Mouse (Mus musculus) heart, embryonic 16.5 days (tissue): Measurements from ENCODE around the gene Atg16l2. TPM values are rescaled to one million over a fixed set of nuclear protein-coding genes. Genes with fewer than 3 reads are reported as not detected.

Source experiments
- ATAC-seq: fragments of 200-750 bp; cut with Nextera tagmentation; replicated peaks from 2 replicates; pipeline ENCODE4 v1.8.0; 2017; ENCODE audit warnings: moderate number of reproducible peaks; ENCODE audit not compliant: insufficient read depth, low FRiP score; ENCODE audit errors: extremely low read depth
- H3K27ac ChIP-seq: fragments of 300-500 bp; sonication (generic); 2 replicates; pipeline ENCODE4 v1.5.1; 2014; ENCODE audit warnings: mild to moderate bottlenecking, low read length, control low read depth, moderate library complexity
- H3K27me3 ChIP-seq: fragments of 300-500 bp; sonication (generic); 2 replicates; pipeline ENCODE4 v1.6.1; 2014; ENCODE audit warnings: low read length, mixed read lengths; ENCODE audit not compliant: control insufficient read depth, insufficient read depth
- H3K36me3 ChIP-seq: fragments of 300-500 bp; sonication (generic); 2 replicates; pipeline ENCODE4 v1.6.1; 2014; ENCODE audit not compliant: control insufficient read depth, insufficient read depth
- H3K4me1 ChIP-seq: fragments of 300-500 bp; sonication (generic); 2 replicates; pipeline ENCODE4 v1.6.1; 2014; ENCODE audit warnings: low read length, mixed read lengths; ENCODE audit not compliant: control insufficient read depth, insufficient read depth
- H3K4me2 ChIP-seq: fragments of 300-500 bp; sonication (generic); 2 replicates; pipeline ENCODE4 v1.6.1; 2014; ENCODE audit warnings: low read depth, mild to moderate bottlenecking, control low read depth, low read length
- H3K4me3 ChIP-seq: fragments of 300-500 bp; sonication (generic); 2 replicates; pipeline ENCODE4 v1.5.1; 2014; ENCODE audit warnings: mild to moderate bottlenecking, control low read depth, low read length
- H3K9ac ChIP-seq: fragments of 300-500 bp; sonication (generic); 2 replicates; pipeline ENCODE4 v1.6.1; 2014; ENCODE audit warnings: low read length, control low read depth
- H3K9me3 ChIP-seq: fragments of 300-500 bp; sonication (generic); replicated peaks from 2 replicates; pipeline ENCODE4 v1.6.1; 2016; ENCODE audit warnings: low read length; ENCODE audit not compliant: control insufficient read depth
- WGBS: fragments of 180-500 bp; shearing (Covaris S2); extraction: QIAGEN DNeasy Blood & Tissue Kit; methylation state at CpG from one replicate; pipeline ENCODE4 v1.1.7; 2014; 5-methylcytosine and 5-hydroxymethylcytosine counted together
- polyA plus RNA-seq: library from polyadenylated mRNA; unstranded; fragments of >200 nt; fragmentation: Nextera tagmentation; extraction: Ambion mirVana; gene quantifications from 2 replicates; pipeline ENCODE4 v1.2.1, GENCODE M21; 2015

The Atg16l2 gene
- polyA plus RNA-seq, 1 experiment from 2014 or later: 35.1 TPM

DNA sequence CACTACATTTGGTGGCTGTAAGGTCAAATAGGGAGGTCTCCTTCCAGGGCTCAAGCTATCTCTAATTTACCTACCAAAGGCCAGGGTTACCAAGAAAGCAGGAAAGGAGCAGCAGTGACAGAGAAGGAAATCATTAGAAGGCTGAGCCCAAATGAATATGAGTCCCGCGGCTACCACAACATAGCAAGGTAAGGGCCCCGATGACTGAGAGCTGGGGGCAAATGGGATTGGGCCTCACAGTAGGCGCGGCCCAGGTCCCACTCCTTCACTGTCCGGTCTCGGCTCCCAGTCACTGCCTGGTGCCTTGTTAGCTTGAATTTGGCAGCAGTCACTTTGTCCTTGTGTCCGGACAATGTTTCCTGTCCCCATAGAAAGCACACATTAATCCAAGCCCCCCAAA lies 10.4 kb downstream of the Atg16l2 start:
- Histone ChIP-seq H3K9me3 (no peaks in the 10 kb centered on the region), H3K36me3 (peaks cover 27% of the 10 kb centered on the region), H3K27ac (no peak overlapping the region), H3K4me1 (peaks cover 4% of the 10 kb centered on the region; the same call in 1 of the 2 replicates), H3K9ac (no peak overlapping the region), H3K4me2 (no peak overlapping the region), H3K4me3 (no peak overlapping the region), H3K27me3 (no peaks in the 10 kb centered on the region)
- ATAC-seq: no peak
- 88% methylated on average over 8 of the region's 8 CpGs for WGBS

DNA sequence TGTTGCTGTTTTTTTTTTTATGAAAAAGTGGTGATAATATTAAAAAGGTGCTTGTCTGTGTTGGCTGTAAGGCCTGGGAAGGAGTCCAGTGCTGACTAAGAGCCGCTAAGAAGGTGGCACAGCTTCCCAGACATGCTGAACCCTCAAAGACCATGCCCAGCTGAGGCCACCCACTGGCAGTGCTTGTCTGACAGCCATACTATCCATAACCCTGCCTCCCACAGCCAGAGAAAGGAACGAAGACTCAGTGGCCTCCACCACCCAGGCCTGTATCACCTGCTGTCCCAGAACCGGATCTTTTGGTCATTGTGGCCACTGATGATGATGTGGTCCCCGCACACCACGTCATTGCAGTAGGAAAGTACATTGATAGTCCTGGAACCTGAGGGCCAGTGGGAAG lies 10.8 kb downstream of the Atg16l2 start:
- 93% methylated on average over 5 of the region's 5 CpGs for WGBS
- H3K36me3 ChIP-seq: peaks cover 30% of the 10 kb centered on the region

DNA sequence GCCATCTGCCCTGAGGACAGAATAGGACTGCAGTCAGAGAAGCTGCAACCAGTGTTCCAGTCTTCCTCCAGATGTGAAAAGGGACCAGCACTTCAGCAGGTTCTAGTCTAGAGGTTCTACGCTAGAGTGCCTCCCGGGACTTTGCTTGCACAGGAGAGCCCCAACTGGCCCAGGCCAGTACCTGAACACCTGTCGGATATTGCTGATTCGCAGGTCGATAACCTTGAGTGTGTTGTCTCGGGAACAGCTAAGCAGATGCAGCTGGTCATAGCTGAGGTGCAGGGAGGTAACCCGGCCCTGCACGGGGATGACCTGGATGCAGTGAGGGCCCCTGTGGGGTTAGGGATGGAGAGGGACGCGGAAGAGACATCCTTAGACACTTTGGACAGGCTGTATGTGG lies 11.7 kb downstream of the Atg16l2 start:
- Histone ChIP-seq H3K4me3 (no peak overlapping the region), H3K9me3 (no peaks in the 10 kb centered on the region), H3K27me3 (no peaks in the 10 kb centered on the region), H3K9ac (no peak overlapping the region), H3K36me3 (peaks cover 32% of the 10 kb centered on the region), H3K4me1 (no peaks in the 10 kb centered on the region), H3K4me2 (no peak overlapping the region), H3K27ac (no peak overlapping the region)
- 93% methylated on average over 10 of the region's 10 CpGs for WGBS
- no peak for ATAC-seq

More for the DNA sequence above, 10.8 kb downstream of the Atg16l2 start:
- peaks cover under 1% of the 10 kb centered on the region; the same call in 1 of the 2 replicates for H3K4me1 ChIP-seq
- H3K4me2 ChIP-seq: no peak overlapping the region
- H3K27ac ChIP-seq: no peak overlapping the region
- no peak for ATAC-seq
- H3K4me3 ChIP-seq: no peak overlapping the region
- no peak overlapping the region for H3K9ac ChIP-seq
- no peaks in the 10 kb centered on the region for H3K27me3 ChIP-seq
- no peaks in the 10 kb centered on the region for H3K9me3 ChIP-seq

DNA sequence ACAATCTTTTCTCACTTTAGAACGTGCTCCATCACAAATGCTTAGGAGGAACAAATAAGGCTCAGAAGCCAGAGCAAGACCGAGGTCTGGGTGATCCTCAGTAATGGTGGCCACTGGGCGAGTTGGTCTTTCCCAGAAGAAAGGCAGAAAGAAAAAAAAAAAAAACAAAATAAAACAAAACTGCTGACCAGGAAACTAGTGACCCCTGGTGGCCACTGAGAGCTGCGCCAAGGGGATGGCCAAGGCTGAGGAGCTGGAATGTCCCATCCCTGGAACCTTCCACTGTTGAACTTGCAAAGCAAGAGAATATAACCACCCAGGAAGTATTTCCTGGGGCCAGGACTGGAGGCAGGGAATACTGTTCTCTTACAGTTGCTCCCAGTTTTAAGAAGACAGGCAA lies 13.6 kb downstream of the Atg16l2 start:
- WGBS: 38% methylated on average over 4 of the region's 4 CpGs

DNA sequence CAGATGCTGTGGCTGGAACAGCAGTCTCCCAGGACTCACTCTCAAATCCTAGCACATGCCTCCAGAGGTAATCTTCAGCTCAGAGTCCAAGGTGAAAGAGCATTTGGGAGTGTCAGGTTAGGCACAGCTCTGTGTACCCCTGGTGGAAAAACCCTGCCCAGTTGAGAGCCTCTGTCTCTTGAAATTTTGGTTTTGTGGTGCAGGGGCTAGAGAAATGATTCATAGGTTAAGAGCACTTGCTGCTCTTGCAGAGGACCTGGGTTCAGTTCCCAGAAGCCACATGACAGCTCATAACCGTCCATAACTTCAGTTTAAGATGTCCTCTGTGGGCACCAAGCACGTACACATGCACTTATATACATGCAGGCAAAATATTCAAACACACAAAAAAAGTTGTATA lies 14.2 kb downstream of the Atg16l2 start:
- peaks cover 33% of the 10 kb centered on the region for H3K36me3 ChIP-seq
- 75% methylated on average over 2 of the region's 2 CpGs for WGBS

More for the DNA sequence above, 13.6 kb downstream of the Atg16l2 start:
- Histone ChIP-seq H3K36me3 (peaks cover 30% of the 10 kb centered on the region), H3K27ac (no peak overlapping the region), H3K27me3 (no peaks in the 10 kb centered on the region), H3K4me3 (no peak overlapping the region), H3K4me2 (no peak overlapping the region), H3K9ac (no peak overlapping the region), H3K4me1 (no peaks in the 10 kb centered on the region), H3K9me3 (no peaks in the 10 kb centered on the region)
- no peak for ATAC-seq

DNA sequence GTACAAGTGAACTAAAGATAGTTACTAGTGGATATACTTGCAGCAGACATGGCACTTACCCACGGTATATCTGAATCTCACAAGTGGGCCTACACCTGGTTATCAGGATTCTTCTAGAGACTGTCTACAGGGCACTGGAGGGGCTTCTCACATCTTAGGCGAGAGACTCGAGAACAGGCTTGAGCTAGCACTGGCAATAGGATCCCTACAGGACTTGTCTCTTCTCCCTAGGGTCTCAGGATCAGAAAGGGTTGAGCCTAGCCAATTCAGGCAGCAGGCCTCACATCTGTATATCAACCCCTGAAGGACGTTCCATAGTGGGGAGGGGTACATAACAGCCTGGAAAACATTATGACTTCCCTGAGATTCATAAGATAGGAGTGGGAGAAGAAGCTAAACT lies 15.2 kb downstream of the Atg16l2 start:
- Histone ChIP-seq H3K4me1 (no peaks in the 10 kb centered on the region), H3K27me3 (no peaks in the 10 kb centered on the region), H3K9ac (no peak overlapping the region), H3K36me3 (peaks cover 40% of the 10 kb centered on the region), H3K4me3 (no peak overlapping the region), H3K4me2 (no peak overlapping the region), H3K9me3 (no peaks in the 10 kb centered on the region), H3K27ac (no peak overlapping the region)
- WGBS: 61% methylated on average over 4 of the region's 4 CpGs
- ATAC-seq: no peak

More for the DNA sequence above, 14.2 kb downstream of the Atg16l2 start:
- no peaks in the 10 kb centered on the region for H3K9me3 ChIP-seq
- no peak overlapping the region for H3K9ac ChIP-seq
- H3K4me2 ChIP-seq: no peak overlapping the region
- H3K27me3 ChIP-seq: no peaks in the 10 kb centered on the region
- H3K4me3 ChIP-seq: no peak overlapping the region
- ATAC-seq: no peak
- no peaks in the 10 kb centered on the region for H3K4me1 ChIP-seq
- H3K27ac ChIP-seq: no peak overlapping the region

DNA sequence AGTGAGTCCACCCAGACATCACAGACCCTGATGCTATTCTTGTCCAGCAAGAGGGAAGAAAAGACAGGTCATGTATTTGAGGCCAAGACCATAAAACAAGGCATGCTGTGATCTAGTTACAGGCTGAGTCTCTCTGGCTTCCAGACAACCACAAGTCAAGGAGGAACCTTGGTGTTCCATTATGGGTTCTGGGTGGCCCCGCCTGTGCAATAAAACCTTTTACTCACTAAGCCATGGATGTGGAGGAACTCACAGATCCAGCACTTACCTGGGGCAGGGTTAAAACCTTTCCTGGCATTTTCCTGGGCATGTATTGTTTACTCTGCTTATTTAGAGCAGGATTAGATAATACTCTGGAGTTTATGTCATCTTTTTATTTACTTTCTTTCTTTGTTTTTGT lies 17.5 kb downstream of the Atg16l2 start:
- ATAC-seq: no peak
- H3K27me3 ChIP-seq: no peaks in the 10 kb centered on the region
- no peaks in the 10 kb centered on the region for H3K4me1 ChIP-seq
- H3K4me2 ChIP-seq: no peak overlapping the region
- H3K4me3 ChIP-seq: no peak overlapping the region
- no peaks in the 10 kb centered on the region for H3K9me3 ChIP-seq
- peaks cover 30% of the 10 kb centered on the region for H3K36me3 ChIP-seq
- no peak overlapping the region for H3K9ac ChIP-seq
- 96% methylated on average over 1 of the region's 1 CpGs for WGBS
- no peak overlapping the region for H3K27ac ChIP-seq

DNA sequence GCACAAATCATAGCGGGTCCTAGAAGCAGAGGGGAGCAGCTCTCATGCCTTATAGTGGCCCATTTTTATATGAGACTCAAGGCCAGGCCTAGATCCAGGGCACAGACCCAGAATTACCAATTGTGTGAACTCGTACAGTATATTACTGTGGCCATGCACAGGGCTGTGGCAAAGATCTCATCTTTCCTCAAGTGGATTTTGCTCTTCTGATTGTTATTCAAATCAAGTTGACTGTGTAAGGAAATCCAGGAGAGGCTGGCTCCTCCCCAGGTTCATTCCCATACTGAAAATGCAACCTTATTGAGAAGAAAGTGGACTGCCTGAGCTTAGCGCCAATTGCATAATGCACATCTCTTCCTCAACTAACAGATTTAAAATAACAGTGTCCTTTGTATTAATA lies 19.3 kb downstream of the Atg16l2 start:
- Histone ChIP-seq H3K9me3 (no peaks in the 10 kb centered on the region), H3K27me3 (no peaks in the 10 kb centered on the region), H3K4me2 (no peak overlapping the region), H3K4me3 (no peak overlapping the region), H3K9ac (no peak overlapping the region), H3K4me1 (no peaks in the 10 kb centered on the region), H3K36me3 (peaks cover 40% of the 10 kb centered on the region), H3K27ac (no peak overlapping the region)
- no peak for ATAC-seq
- 86% methylated on average over 3 of the region's 3 CpGs for WGBS

DNA sequence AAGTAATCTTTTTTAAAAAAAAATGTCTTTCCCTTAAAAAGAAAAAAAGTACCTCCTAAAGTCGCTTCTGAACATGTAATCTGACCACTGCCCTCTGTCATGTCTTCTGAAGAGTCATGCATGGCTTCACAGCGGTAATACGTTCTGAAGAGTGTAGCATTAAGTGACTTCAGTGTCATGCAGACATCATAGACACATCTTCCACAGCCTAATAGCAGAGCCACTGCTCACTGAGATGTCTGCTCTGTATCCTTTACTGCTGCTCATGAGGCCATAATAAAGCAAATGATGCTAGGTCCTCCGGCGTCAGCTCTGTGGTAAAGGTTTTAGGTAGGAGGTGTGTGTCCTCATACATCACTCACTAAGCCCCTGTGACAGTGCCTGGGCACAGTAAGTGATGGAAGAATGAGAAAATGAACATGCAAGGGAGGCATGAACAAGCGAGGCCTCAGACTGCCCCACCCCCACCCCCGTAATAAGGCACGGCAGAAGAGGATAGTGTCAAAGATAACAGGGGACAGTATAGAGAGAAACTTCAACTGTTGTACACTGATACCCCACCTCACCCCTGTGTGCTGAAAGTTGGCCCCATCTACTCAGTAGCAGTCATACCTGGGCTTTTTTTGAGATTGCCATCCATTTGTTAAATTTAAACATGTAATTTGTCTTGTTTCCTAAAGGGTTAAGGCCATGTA lies 29.4 kb downstream of the Atg16l2 start:
- H3K9ac ChIP-seq: no peak overlapping the region
- H3K4me2 ChIP-seq: no peak overlapping the region
- H3K9me3 ChIP-seq: no peaks in the 10 kb centered on the region
- H3K27me3 ChIP-seq: no peaks in the 10 kb centered on the region
- WGBS: 79% methylated on average over 8 of the region's 8 CpGs
- no peak overlapping the region for H3K27ac ChIP-seq
- H3K4me3 ChIP-seq: no peak overlapping the region
- H3K36me3 ChIP-seq: peaks cover 29% of the 10 kb centered on the region
- H3K4me1 ChIP-seq: peaks cover 6% of the 10 kb centered on the region
- no peak for ATAC-seq
